Mouse (Mus musculus): ENCODE measurements around the gene Mitd1. TPM values are rescaled to one million over a fixed set of nuclear protein-coding genes. Genes with fewer than 3 reads are reported as not detected.

Mitd1 gene
- polyA plus RNA-seq, 1 experiment from 2014 or later = 25.4 TPM

DNA sequence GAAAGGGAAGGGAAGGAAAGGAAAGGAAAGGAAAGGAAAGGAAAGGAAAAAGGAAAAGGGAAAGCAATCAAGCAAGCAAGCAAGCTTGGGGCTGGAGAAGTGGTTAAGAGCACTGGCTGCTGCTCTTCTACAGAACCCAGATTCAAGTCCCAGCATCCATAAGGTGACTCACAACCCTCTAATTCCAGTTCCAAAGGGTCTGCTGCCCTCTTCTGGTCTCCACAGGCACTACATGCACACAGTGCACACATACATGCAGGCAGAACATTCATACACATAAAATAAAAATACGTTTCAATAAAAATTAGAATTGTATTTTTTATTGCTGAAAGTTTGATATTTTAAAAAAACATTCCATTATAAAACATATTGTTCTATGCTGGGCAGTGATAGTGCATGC is 23.2 kb downstream of the Mitd1 start:
- H3K27me3 ChIP-seq = no peaks in the 10 kb centered on the region

DNA sequence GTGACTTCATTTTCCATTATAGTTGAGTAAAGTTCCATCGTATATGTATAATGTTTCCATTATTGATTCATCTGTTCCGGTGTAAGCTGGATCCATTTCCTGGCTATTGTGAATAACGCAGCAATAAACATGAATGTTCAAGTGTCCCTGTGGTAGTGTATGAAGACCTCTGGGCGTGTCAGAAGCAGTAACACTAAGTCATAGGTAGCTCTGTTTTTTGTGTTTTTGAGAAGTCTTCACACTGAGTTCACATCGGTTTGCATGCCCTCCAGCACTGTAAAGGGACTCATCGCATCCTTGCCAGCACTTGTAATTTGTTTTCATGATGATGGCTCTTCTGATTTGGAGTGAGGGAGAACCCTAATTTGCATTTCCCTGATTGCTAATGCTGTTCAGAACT is 23.9 kb downstream of the Mitd1 start, which contains the start of gene Tsga10:
Gene Tsga10, minus strand, starts transcription at position 144 of the 400 bp plus-strand sequence.
- Histone ChIP-seq H3K27me3 (no peaks in the 10 kb centered on the region), H3K36me3 (no peaks in the 10 kb centered on the region), H3K4me2 (replicated peaks) (peak within 1 kb of the TSS; percentile 69), H3K4me3 (peak within 1 kb of the TSS; percentile 64), H3K4me1 (peaks cover 5% of the 10 kb centered on the region; the same call in 1 of the 2 replicates), H3K27ac (peak within 1 kb of the TSS; percentile 80), H3K9me3 (no peaks in the 10 kb centered on the region), H3K9ac (peak within 1 kb of the TSS; percentile 69)
- no peak for ATAC-seq (ENCODE audit: insufficient number of reproducible peaks, insufficient read depth, low FRiP score, low TSS enrichment)
- WGBS = 82% methylated on average over 6 of the region's 6 CpGs

More for the DNA sequence above, 23.2 kb downstream of the Mitd1 start:
- Histone ChIP-seq H3K4me2 (replicated peaks) (no peak overlapping the region), H3K4me1 (peaks cover 5% of the 10 kb centered on the region; the same call in 1 of the 2 replicates), H3K9ac (no peak overlapping the region), H3K4me3 (no peak overlapping the region), H3K27ac (no peak overlapping the region), H3K9me3 (no peaks in the 10 kb centered on the region), H3K36me3 (no peaks in the 10 kb centered on the region)
- no peak for ATAC-seq (ENCODE audit: insufficient number of reproducible peaks, insufficient read depth, low FRiP score, low TSS enrichment)
- 76% methylated on average over 1 of the region's 1 CpGs for WGBS

DNA sequence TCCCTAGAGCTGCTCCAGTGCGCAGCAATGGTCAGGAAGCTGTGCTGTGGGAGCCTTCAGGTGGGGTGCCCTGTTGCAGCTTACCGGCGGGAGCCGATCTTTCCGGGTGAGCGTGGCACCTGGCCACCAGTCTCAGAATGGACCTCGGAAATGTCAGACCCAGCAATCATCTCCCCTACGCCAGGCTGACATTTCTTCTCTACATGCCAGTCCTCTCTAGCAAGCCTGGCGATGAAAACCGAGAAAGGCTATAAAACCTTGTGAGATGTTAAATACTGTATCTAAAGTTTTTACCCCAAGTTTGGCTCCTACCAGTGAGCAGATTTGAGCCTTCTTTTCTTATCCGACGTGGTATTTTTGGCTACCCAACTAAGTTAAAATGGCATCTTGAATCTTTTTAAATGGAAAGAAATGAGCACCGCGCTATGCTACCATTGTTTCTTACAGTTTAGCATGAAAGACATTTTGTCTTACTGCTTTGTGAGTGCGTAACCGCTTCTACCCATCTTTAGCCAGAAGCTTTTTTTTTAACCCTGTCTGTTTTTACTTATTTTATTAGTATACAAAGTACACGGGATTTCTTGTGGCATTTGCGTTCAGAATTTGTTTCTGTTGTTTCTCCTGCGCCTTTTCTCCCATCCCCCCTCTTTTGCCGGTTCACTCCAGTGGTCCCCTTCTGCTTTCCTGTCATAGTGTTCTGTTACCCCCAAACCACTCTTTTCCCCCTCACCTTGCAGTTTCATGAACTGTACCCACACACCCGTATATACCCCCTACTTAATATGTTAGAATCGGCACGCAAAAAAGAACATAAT is 24.6 kb downstream of the Mitd1 start:
- Histone ChIP-seq H3K4me1 (peaks cover 5% of the 10 kb centered on the region; the same call in 1 of the 2 replicates), H3K4me2 (replicated peaks) (peak overlapping the region; percentile 69), H3K27ac (peak overlapping the region; percentile 80), H3K9me3 (no peaks in the 10 kb centered on the region), H3K27me3 (no peaks in the 10 kb centered on the region), H3K9ac (peak overlapping the region; percentile 69), H3K4me3 (peak overlapping the region; percentile 64), H3K36me3 (no peaks in the 10 kb centered on the region)
- 12% methylated on average over 23 of the region's 23 CpGs for WGBS
- ATAC-seq (ENCODE audit: insufficient number of reproducible peaks, insufficient read depth, low FRiP score, low TSS enrichment) = no peak

DNA sequence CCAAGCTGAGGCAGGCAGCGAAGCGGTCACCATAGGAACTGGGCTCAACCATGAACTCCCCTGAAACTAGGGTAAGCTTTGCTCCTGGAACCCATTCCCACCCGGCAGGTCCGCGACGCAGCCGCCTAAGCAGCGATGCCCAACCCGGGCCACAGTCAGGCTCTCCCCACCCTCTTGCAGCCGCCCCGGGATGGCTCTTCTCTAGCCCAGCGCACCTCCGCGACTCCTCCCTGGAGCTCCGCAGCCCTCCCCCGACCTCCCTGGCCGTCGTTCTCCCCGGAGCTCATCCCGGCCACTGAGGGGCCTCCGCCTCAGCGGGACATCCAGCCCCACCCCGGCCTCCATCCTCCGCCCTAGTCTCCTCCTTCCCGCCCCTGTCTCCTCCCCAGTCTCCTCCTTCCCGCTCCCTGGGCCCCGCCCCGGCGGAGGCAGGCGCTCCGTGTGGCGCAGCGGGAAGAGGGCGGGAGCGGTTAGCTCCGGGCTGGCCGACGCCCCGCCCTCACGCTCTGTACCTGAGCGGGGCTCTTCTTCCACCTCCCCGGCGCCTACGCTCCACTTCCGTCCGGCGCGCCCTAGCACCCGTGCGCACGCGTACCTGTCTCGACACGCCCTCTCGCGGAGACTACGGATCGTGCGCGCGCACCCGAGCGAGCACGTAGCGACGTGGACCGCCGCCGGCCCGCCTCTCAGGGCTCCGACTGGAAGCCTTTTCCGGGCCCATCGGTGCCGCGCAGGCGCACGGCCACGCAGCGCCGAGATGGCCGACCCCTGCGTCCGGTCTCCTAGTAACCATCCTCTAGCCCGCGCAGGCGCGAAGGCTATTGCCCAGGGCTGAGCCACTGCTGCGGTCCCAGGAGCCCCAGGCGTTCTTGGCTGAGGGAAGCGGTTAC is 25.5 kb downstream of the Mitd1 start:
- Histone ChIP-seq H3K4me3 (peak overlapping the region; percentile 64), H3K9ac (peak overlapping the region; percentile 69), H3K27ac (peak overlapping the region; percentile 80), H3K4me2 (replicated peaks) (peak overlapping the region; percentile 69), H3K27me3 (no peaks in the 10 kb centered on the region), H3K9me3 (no peaks in the 10 kb centered on the region), H3K4me1 (peaks cover 5% of the 10 kb centered on the region; the same call in 1 of the 2 replicates), H3K36me3 (no peaks in the 10 kb centered on the region)
- 1% methylated on average over 82 of the region's 90 CpGs for WGBS
- ATAC-seq (ENCODE audit: insufficient number of reproducible peaks, insufficient read depth, low FRiP score, low TSS enrichment) = peak; percentile 99

DNA sequence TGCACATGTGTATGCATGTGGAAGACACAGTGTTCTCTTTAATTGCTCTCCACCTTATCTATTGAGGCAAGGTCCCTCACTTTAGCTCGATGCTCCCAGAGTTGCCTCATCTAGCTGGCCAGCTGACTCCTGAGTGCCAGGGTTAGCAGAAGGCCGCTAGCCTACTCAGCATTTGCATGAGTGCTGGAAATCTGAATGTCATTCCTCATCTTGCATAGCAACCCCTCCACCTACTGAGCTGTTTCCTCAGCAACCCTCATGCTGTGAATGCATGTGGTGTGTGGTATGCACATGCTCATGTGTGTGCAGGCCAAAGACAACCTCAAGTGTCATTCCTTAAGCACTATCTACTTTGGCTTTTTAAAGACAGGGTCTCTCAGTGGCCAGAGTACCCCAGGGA is 39.5 kb downstream of the Mitd1 start:
- H3K9ac ChIP-seq = no peak overlapping the region
- H3K36me3 ChIP-seq = no peaks in the 10 kb centered on the region
- 63% methylated on average over 2 of the region's 2 CpGs for WGBS
- H3K27me3 ChIP-seq = no peaks in the 10 kb centered on the region
- no peaks in the 10 kb centered on the region for H3K4me1 ChIP-seq
- H3K27ac ChIP-seq = no peak overlapping the region
- no peak for ATAC-seq (ENCODE audit: insufficient number of reproducible peaks, insufficient read depth, low FRiP score, low TSS enrichment)
- H3K9me3 ChIP-seq = no peaks in the 10 kb centered on the region
- no peak overlapping the region for H3K4me2 ChIP-seq (replicated peaks)
- no peak overlapping the region for H3K4me3 ChIP-seq

DNA sequence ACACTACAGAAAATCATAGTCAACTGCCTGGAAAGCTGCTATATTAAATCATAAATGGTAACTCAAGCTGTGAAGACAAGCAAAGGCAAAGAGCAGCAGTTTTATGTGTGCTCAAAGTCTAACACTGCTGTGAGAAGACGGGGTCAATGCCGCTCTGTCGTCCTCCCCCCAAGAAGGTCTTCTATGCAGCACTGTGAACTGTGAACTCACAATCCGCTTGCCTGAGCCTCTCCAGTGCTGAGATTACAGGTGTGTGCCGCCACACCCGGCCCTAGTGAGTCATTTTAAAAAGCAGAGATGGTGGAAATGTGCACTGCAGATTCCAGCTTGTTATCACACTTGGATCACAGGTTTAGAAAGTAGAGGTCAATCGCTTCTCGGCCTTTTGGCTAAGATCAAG is 43.3 kb downstream of the Mitd1 start:
- WGBS = 80% methylated on average over 8 of the region's 8 CpGs
- H3K9ac ChIP-seq = no peak overlapping the region
- H3K27me3 ChIP-seq = no peaks in the 10 kb centered on the region
- no peak overlapping the region for H3K4me2 ChIP-seq (replicated peaks)
- no peak overlapping the region for H3K27ac ChIP-seq
- ATAC-seq (ENCODE audit: insufficient number of reproducible peaks, insufficient read depth, low FRiP score, low TSS enrichment) = no peak
- H3K4me3 ChIP-seq = no peak overlapping the region
- H3K9me3 ChIP-seq = no peaks in the 10 kb centered on the region
- H3K36me3 ChIP-seq = no peaks in the 10 kb centered on the region
- no peaks in the 10 kb centered on the region for H3K4me1 ChIP-seq

DNA sequence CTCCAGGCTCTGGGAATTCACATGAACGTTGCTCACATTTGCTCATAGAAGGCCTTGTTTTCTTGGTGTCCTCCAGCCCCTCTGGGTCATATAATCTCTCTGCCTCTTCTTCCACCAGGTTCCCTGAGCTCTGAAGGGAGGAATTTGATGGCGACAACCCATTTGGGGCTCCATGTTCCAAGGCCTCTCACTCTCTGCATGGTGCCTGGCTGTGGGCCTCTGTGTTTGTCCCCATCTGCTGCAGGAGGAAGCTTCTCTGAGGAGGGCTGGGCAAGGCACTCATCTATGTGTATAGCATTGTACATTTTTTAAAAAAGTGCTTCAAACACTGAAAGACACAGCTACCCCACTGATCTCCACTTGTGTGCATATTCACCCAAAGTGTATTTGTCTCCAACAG is 58.5 kb downstream of the Mitd1 start:
- Histone ChIP-seq H3K9ac (no peak overlapping the region), H3K4me3 (no peak overlapping the region), H3K9me3 (no peaks in the 10 kb centered on the region), H3K27me3 (no peaks in the 10 kb centered on the region), H3K36me3 (peaks cover 2% of the 10 kb centered on the region), H3K27ac (no peak overlapping the region), H3K4me2 (replicated peaks) (no peak overlapping the region), H3K4me1 (no peaks in the 10 kb centered on the region)
- no peak for ATAC-seq (ENCODE audit: insufficient number of reproducible peaks, insufficient read depth, low FRiP score, low TSS enrichment)
- 81% methylated on average over 2 of the region's 2 CpGs for WGBS

Other genes starting within 250 kb of the Mitd1 start
- gene 2010300C02Rik, start 170.3 kb downstream of the Mitd1 start, polyA plus RNA-seq (2016; fragmentation: Nextera tagmentation; extraction: Ambion mirVana) = 2.0 and 2.3 TPM in 2 replicates
- gene Tsga10, start 24.0 kb downstream of the Mitd1 start, polyA plus RNA-seq (2016; fragmentation: Nextera tagmentation; extraction: Ambion mirVana) = 7.4 and 7.6 TPM in 2 replicates
- gene Lipt1, start 18.7 kb downstream of the Mitd1 start, polyA plus RNA-seq (2016; fragmentation: Nextera tagmentation; extraction: Ambion mirVana) = 8.5 and 9.1 TPM in 2 replicates
- 232 and 245 TPM in 2 replicates for gene Mrpl30, start 66 bp upstream of the Mitd1 start, polyA plus RNA-seq (2016; fragmentation: Nextera tagmentation; extraction: Ambion mirVana)
- gene Lyg2, start 26.1 kb upstream of the Mitd1 start, polyA plus RNA-seq (2016; fragmentation: Nextera tagmentation; extraction: Ambion mirVana) = not detected in 2 replicates
- gene Lyg1, start 67.3 kb upstream of the Mitd1 start, polyA plus RNA-seq (2016; fragmentation: Nextera tagmentation; extraction: Ambion mirVana) = not detected in 2 replicates
- gene Txndc9, start 107.5 kb upstream of the Mitd1 start, polyA plus RNA-seq (2016; fragmentation: Nextera tagmentation; extraction: Ambion mirVana) = 144 and 155 TPM in 2 replicates
- gene Eif5b, start 107.6 kb upstream of the Mitd1 start, polyA plus RNA-seq (2016; fragmentation: Nextera tagmentation; extraction: Ambion mirVana) = 31.5 and 34.2 TPM in 2 replicates
- gene Rev1, start 239.4 kb upstream of the Mitd1 start, polyA plus RNA-seq (2016; fragmentation: Nextera tagmentation; extraction: Ambion mirVana) = 48.6 and 49.5 TPM in 2 replicates